ENCODE assay signal across 16 mouse cellular contexts in genomic region chr11:80566286-80566685, GRCm38 (mm10).
DNase-seq lines count a peak whose midpoint lies in the region; ATAC-seq and TF ChIP-seq lines count a peak whose summit lies in the region.
"Had no signal": no experiment of that assay in that cellular context is flagged by ENCODE, and none has a peak within 500 bp of the region (broad histone marks: within the 10 kb centered on the region; RNA-seq: fewer than 3 reads in every experiment).

No protein-coding gene starts in this region.

- no peak for ATAC-seq in hindbrain, postnatal 0 days
- ATAC-seq in hindbrain, embryonic 11.5 days (ENCODE audit: low FRiP score): no peak
- ATAC-seq in midbrain, embryonic 15.5 days (replicated peaks): no peak
- ATAC-seq: CD4-positive, CD25-positive, alpha-beta regulatory T cell, adult 4 months; forebrain, embryonic 13.5 days; liver, embryonic 12.5 days had no signal

- no peak overlapping the region for H3K4me3 ChIP-seq in hindbrain, postnatal 0 days (ENCODE audit: low read length)
- no peak overlapping the region for H3K4me3 ChIP-seq in hindbrain, embryonic 11.5 days (ENCODE audit: low read depth, low read length)
- no peak overlapping the region for H3K4me3 ChIP-seq in midbrain, embryonic 15.5 days
- H3K4me3 ChIP-seq: embryonic facial prominence, embryonic 15.5 days; forebrain, embryonic 13.5 days; liver, embryonic 12.5 days; megakaryocyte, embryonic 14.5 days had no signal

- H3K9me3 ChIP-seq in hindbrain, postnatal 0 days (ENCODE audit: low read length): no peaks in the 10 kb centered on the region
- no peaks in the 10 kb centered on the region for H3K9me3 ChIP-seq in hindbrain, embryonic 11.5 days (ENCODE audit: control insufficient read depth, low read length)
- H3K9me3 ChIP-seq in midbrain, embryonic 15.5 days: no peaks in the 10 kb centered on the region
- H3K9me3 ChIP-seq: embryonic facial prominence, embryonic 15.5 days; forebrain, embryonic 13.5 days; liver, embryonic 12.5 days; megakaryocyte, embryonic 14.5 days had no signal

- DNase-seq in hindbrain, postnatal 0 days (ENCODE audit: low spot score): peak; percentile 48
- no peak for DNase-seq in hindbrain, embryonic 11.5 days (ENCODE audit: low spot score)
- DNase-seq in right cerebral cortex, adult 2 months (ENCODE audit: low spot score in 2 of 2): peak; percentile 49 to 57
- DNase-seq in right cerebral cortex, postnatal 14 days: no peak
- no peak for DNase-seq in liver
- DNase-seq in adrenal gland, adult 8-10 months: no peak
- DNase-seq: kidney, adult 11 months; thymus, postnatal 36 days had no signal

- no peak overlapping the region for H3K4me2 ChIP-seq in hindbrain, postnatal 0 days (ENCODE audit: low read depth, low read length)
- H3K4me2 ChIP-seq in hindbrain, embryonic 11.5 days (replicated peaks; ENCODE audit: low read depth, low read length): no peak overlapping the region
- H3K4me2 ChIP-seq in midbrain, embryonic 15.5 days: no peak overlapping the region
- H3K4me2 ChIP-seq: embryonic facial prominence, embryonic 15.5 days; forebrain, embryonic 13.5 days; heart, embryonic 11.5 days; liver, embryonic 12.5 days had no signal

- no peaks in the 10 kb centered on the region for H3K27me3 ChIP-seq in hindbrain, postnatal 0 days (ENCODE audit: insufficient read depth, low read length)
- H3K27me3 ChIP-seq in hindbrain, embryonic 11.5 days (ENCODE audit: control insufficient read depth, insufficient read depth, low read length): no peaks in the 10 kb centered on the region
- H3K27me3 ChIP-seq in midbrain, embryonic 15.5 days (replicated peaks): no peaks in the 10 kb centered on the region
- H3K27me3 ChIP-seq: embryonic facial prominence, embryonic 15.5 days; liver, embryonic 12.5 days had no signal

- H3K36me3 ChIP-seq in hindbrain, postnatal 0 days (ENCODE audit: insufficient read depth, low read length): no peaks in the 10 kb centered on the region
- H3K36me3 ChIP-seq in hindbrain, embryonic 11.5 days (ENCODE audit: control insufficient read depth, insufficient read depth, low read length): no peaks in the 10 kb centered on the region
- no peaks in the 10 kb centered on the region for H3K36me3 ChIP-seq in midbrain, embryonic 15.5 days (replicated peaks)
- H3K36me3 ChIP-seq: embryonic facial prominence, embryonic 15.5 days; liver, embryonic 12.5 days had no signal

- H3K27ac ChIP-seq in hindbrain, postnatal 0 days: peak overlapping the region; percentile 57; the same call in 1 of the 2 replicates
- H3K27ac ChIP-seq in hindbrain, embryonic 11.5 days (ENCODE audit: low read depth, low read length): no peak overlapping the region
- peak overlapping the region; percentile 60 for H3K27ac ChIP-seq in midbrain, embryonic 15.5 days
- H3K27ac ChIP-seq: embryonic facial prominence, embryonic 15.5 days; forebrain, embryonic 13.5 days; liver, embryonic 12.5 days; stomach, postnatal 0 days had no signal

- H3K4me1 ChIP-seq in hindbrain, postnatal 0 days (ENCODE audit: insufficient read depth, low read length): peaks cover 20% of the 10 kb centered on the region
- 0 out of 2 replicates have a peak, but pooled peaks cover 2% of the 10 kb centered on the region for H3K4me1 ChIP-seq in hindbrain, embryonic 11.5 days (replicated peaks; ENCODE audit: control insufficient read depth, insufficient read depth, low read length)
- H3K4me1 ChIP-seq in midbrain, embryonic 15.5 days: peaks cover 26% of the 10 kb centered on the region
- H3K4me1 ChIP-seq: liver, embryonic 12.5 days had no signal

- H3K9ac ChIP-seq in hindbrain, postnatal 0 days (replicated peaks; ENCODE audit: low read length): no peak overlapping the region
- no peak overlapping the region for H3K9ac ChIP-seq in hindbrain, embryonic 11.5 days (ENCODE audit: low read depth, low read length)
- no peak overlapping the region for H3K9ac ChIP-seq in midbrain, embryonic 15.5 days
- H3K9ac ChIP-seq: embryonic facial prominence, embryonic 15.5 days; forebrain, embryonic 13.5 days; liver, embryonic 12.5 days had no signal

- TF ChIP-seq CTCF in hindbrain, postnatal 0 days (IDR thresholded peaks at IDR 0.05; ENCODE audit: low read depth): no peak

- 35% methylated on average over 3 of the region's 3 CpGs for WGBS in hindbrain, postnatal 0 days
- 89% methylated on average over 3 of the region's 3 CpGs for WGBS in hindbrain, embryonic 11.5 days
- 51% methylated on average over 3 of the region's 3 CpGs for WGBS in midbrain, embryonic 15.5 days

Comparison
In these comparisons a context has a peak if more than half of its experiments do, and no peak if none do; other contexts are left out.
1. DNase-seq: peak in hindbrain, postnatal 0 days (single experiment) and right cerebral cortex, adult 2 months (2 of 2); none in hindbrain, embryonic 11.5 days (single experiment), right cerebral cortex, postnatal 14 days (single experiment), liver (single experiment) and adrenal gland, adult 8-10 months (single experiment).